Mouse (Mus musculus) intestine, embryonic 14.5 days (tissue): ENCODE results near the gene Lsg1. TPM values are rescaled to one million over a fixed set of nuclear protein-coding genes. Genes with fewer than 3 reads are reported as not detected.

Experiments used
- ATAC-seq: fragments of 200-750 bp; cut with Nextera tagmentation; replicated peaks from 2 replicates; pipeline ENCODE4 v1.8.0; 2017; ENCODE audit warnings: low read depth, moderate number of reproducible peaks, moderate TSS enrichment, moderate library complexity; ENCODE audit not compliant: low FRiP score, low TSS enrichment
- DNase-seq: peaks from one replicate; pipeline ENCODE4 v3.0.0-alpha.2; 2018; ENCODE audit warnings: low spot score
- H3K27ac ChIP-seq: fragments of 300-500 bp; sonication (generic); 2 replicates; pipeline ENCODE4 v1.5.1; 2014; ENCODE audit warnings: low read depth, mild to moderate bottlenecking, control low read depth
- H3K27me3 ChIP-seq: fragments of 300-500 bp; sonication (generic); replicated peaks from 2 replicates; pipeline ENCODE4 v1.6.1; 2014; ENCODE audit warnings: low read length, control low read depth; ENCODE audit not compliant: control insufficient read depth, insufficient read depth
- H3K36me3 ChIP-seq: fragments of 300-500 bp; sonication (generic); 2 replicates; pipeline ENCODE4 v1.6.1; 2014; ENCODE audit warnings: low read length, control low read depth; ENCODE audit not compliant: control insufficient read depth, insufficient read depth
- H3K4me1 ChIP-seq: fragments of 300-500 bp; sonication (generic); replicated peaks from 2 replicates; pipeline ENCODE4 v1.6.1; 2014; ENCODE audit warnings: low read length, control low read depth, mixed read lengths; ENCODE audit not compliant: control insufficient read depth, insufficient read depth
- H3K4me2 ChIP-seq: fragments of 300-500 bp; sonication (generic); 2 replicates; pipeline ENCODE4 v1.6.1; 2014; ENCODE audit warnings: low read length
- H3K4me3 ChIP-seq: fragments of 300-500 bp; sonication (generic); 2 replicates; pipeline ENCODE4 v1.5.1; 2014; ENCODE audit warnings: low read depth, low read length, control low read depth, mixed read lengths
- H3K9ac ChIP-seq: fragments of 300-500 bp; sonication (generic); 2 replicates; pipeline ENCODE4 v1.6.1; 2014; ENCODE audit warnings: mild to moderate bottlenecking, low read length
- H3K9me3 ChIP-seq: fragments of 300-500 bp; sonication (generic); 2 replicates; pipeline ENCODE4 v1.6.1; 2016; ENCODE audit warnings: low read length, control low read depth; ENCODE audit not compliant: control insufficient read depth
- WGBS: fragments of 180-500 bp; shearing (Covaris S2); extraction: QIAGEN DNeasy Blood & Tissue Kit; methylation state at CpG from one replicate; pipeline ENCODE4 v1.1.7; 2014; 5-methylcytosine and 5-hydroxymethylcytosine counted together
- polyA plus RNA-seq: library from polyadenylated mRNA; unstranded; fragments of >200 nt; fragmentation: Nextera tagmentation; extraction: Ambion mirVana; gene quantifications from 2 replicates; pipeline ENCODE4 v1.2.1, GENCODE M21; 2014

Gene Lsg1
- polyA plus RNA-seq, 1 experiment from 2014 or later: 70.3 TPM

DNA sequence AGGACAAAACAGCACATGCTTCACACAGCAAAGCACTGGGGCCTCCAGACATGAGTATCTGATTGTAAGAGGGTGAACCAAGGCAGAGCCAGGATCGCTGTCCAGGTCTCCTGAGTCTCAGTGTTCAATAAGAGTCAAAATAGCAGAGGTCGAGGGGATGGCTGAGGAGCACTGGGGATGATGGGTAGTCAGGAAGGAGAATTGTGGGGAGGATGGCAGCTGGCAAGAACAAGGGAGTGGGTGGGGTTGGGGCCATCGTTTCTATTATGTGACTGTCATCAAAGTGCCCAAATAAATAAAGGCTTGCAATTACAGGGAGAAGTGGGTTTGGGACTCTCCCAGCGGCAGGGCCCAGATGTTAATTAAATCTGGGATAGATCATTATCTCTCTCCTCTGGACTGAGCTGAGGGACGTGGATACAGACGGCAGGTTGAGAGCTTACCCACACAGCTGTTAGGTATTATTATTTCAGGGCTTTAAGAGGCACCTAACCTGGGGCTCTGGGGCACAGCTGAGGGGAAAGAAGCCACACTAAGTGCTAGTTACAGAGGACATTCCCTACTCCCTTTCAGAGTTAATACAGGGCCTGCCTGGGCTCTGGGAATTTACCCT, 27.4 kb upstream of the Lsg1 start:
- no peaks in the 10 kb centered on the region for H3K36me3 ChIP-seq
- H3K4me3 ChIP-seq: no peak overlapping the region
- H3K9ac ChIP-seq: no peak overlapping the region
- DNase-seq (no peak), ATAC-seq (no peak)
- no peak overlapping the region for H3K27ac ChIP-seq
- H3K4me2 ChIP-seq: no peak overlapping the region
- H3K27me3 ChIP-seq: no peaks in the 10 kb centered on the region
- no peaks in the 10 kb centered on the region for H3K9me3 ChIP-seq
- H3K4me1 ChIP-seq: no peaks in the 10 kb centered on the region
- 50% methylated on average over 6 of the region's 6 CpGs for WGBS

DNA sequence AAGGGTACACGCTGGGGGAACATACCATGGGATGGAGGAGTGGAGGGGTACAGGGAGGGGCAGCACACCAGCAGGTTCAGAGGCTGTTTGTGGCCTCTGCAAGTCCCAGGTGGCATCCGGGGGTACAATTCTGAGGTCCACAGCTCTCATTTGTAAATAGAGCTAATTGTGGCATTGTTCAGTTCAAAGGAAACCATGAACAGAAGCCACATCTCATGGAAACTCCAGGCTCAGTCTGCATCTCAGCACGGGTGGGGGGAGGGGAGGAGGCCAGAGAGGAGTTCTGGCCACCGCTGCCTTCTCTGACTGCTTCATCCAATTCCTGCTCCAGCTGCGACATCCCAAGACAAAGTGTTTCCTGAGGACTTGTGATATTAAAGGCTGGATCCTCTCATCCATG, 26.7 kb upstream of the Lsg1 start:
- 37% methylated on average over 5 of the region's 5 CpGs for WGBS
- H3K27me3 ChIP-seq: no peaks in the 10 kb centered on the region
- no peak for DNase-seq
- no peak overlapping the region for H3K4me3 ChIP-seq
- no peak overlapping the region for H3K9ac ChIP-seq
- no peaks in the 10 kb centered on the region for H3K9me3 ChIP-seq
- H3K27ac ChIP-seq: no peak overlapping the region
- no peak for ATAC-seq
- no peaks in the 10 kb centered on the region for H3K36me3 ChIP-seq
- no peak overlapping the region for H3K4me2 ChIP-seq
- H3K4me1 ChIP-seq: no peaks in the 10 kb centered on the region

DNA sequence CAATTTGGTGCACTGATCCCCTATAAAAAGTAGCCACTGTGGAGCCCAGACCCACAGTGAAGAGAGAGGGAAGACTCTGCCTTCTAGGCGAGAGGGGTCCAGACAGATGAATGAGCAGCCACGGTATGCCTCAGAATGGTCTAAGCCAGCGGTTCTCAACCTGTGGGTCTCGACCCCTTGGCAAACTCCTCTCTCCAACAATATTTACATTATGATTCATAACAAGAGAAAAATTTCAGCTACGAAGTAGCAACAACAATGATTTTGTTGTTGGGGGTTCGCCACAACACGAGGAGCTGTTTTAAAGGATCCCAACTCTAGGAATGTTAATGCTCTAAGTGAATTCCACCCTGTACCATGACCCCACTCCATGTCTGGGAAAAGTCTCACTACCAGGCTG, 25.7 kb upstream of the Lsg1 start:
- H3K27me3 ChIP-seq: no peaks in the 10 kb centered on the region
- H3K27ac ChIP-seq: no peak overlapping the region
- no peaks in the 10 kb centered on the region for H3K9me3 ChIP-seq
- H3K4me2 ChIP-seq: no peak overlapping the region
- 70% methylated on average over 7 of the region's 7 CpGs for WGBS
- ATAC-seq (no peak), DNase-seq (no peak)
- H3K4me1 ChIP-seq: no peaks in the 10 kb centered on the region
- no peak overlapping the region for H3K4me3 ChIP-seq
- H3K9ac ChIP-seq: no peak overlapping the region
- no peaks in the 10 kb centered on the region for H3K36me3 ChIP-seq

DNA sequence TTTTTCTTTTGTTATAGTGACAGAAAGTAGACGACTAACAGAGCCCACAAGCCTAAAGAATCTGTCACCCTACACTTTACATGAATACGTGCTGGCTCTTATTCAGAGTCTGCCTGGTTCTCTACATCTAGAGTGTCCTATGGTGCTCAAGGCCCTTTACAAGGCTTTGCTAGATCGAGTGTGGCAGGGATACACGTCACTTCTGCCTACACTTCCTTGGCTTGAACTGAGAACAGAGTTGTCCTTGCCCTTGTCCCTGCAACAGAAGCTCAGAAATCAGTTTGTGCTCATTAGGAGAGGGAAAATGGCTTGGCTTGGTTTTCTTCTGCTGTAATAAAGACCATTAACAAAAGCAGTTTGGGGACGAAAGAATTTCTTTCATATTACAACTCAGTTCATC, 23.9 kb upstream of the Lsg1 start:
- Histone ChIP-seq H3K36me3 (no peaks in the 10 kb centered on the region), H3K4me2 (no peak overlapping the region), H3K27me3 (no peaks in the 10 kb centered on the region), H3K9ac (no peak overlapping the region), H3K4me3 (no peak overlapping the region), H3K9me3 (no peaks in the 10 kb centered on the region), H3K4me1 (no peaks in the 10 kb centered on the region), H3K27ac (no peak overlapping the region)
- WGBS: 71% methylated on average over 5 of the region's 5 CpGs
- no peak for DNase-seq
- no peak for ATAC-seq

DNA sequence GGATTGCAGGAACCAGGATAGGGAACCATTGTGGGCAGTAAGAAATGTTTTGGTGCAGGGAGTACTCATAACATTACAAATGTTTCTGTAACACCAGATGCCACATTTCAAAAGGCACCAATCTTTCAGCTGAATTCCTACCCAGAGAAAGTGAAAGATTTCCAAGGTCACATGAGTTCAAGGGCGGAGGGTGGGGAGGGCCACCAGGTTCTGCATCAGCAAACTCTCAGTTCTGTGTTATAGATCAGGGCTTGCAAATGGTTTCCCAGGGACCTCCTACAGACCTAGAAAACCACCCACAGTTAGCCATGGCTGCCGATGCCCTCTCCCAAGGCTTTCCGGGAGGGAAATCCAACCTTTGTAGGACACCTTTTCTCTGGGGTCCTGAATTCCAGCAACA, 20.5 kb upstream of the Lsg1 start:
- Histone ChIP-seq H3K27ac (no peak overlapping the region), H3K27me3 (no peaks in the 10 kb centered on the region), H3K4me1 (peaks cover 14% of the 10 kb centered on the region), H3K9ac (no peak overlapping the region), H3K4me2 (no peak overlapping the region), H3K36me3 (no peaks in the 10 kb centered on the region), H3K4me3 (no peak overlapping the region), H3K9me3 (no peaks in the 10 kb centered on the region)
- WGBS: 84% methylated on average over 3 of the region's 3 CpGs
- no peak for DNase-seq
- no peak for ATAC-seq

DNA sequence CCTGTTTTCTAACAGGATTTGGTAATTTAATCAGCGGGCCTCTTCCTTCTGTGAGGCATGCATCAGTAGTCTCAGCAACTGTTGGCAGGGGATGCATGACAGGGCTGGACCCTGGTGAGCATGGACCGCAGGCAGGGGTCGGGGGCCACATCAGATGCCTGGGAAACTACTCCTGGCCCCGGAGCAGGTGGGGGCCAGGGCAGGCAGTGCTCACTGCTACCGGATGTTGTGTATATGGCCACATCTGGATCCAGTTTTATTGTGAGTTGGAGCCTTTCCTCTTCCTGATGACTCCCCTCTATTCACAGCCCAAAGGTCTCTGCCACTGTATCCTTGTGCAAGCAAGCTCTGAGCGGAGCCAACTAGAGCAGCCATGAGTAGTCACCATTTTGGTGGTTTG, 18.1 kb upstream of the Lsg1 start:
- Histone ChIP-seq H3K27ac (no peak overlapping the region), H3K27me3 (no peaks in the 10 kb centered on the region), H3K4me2 (no peak overlapping the region), H3K4me3 (no peak overlapping the region), H3K4me1 (peaks cover 32% of the 10 kb centered on the region), H3K36me3 (no peaks in the 10 kb centered on the region), H3K9ac (0 out of 2 replicates have a peak overlapping the region, but pooled peaks have one; percentile 3), H3K9me3 (no peaks in the 10 kb centered on the region)
- no peak for ATAC-seq
- no peak for DNase-seq
- 74% methylated on average over 6 of the region's 6 CpGs for WGBS

DNA sequence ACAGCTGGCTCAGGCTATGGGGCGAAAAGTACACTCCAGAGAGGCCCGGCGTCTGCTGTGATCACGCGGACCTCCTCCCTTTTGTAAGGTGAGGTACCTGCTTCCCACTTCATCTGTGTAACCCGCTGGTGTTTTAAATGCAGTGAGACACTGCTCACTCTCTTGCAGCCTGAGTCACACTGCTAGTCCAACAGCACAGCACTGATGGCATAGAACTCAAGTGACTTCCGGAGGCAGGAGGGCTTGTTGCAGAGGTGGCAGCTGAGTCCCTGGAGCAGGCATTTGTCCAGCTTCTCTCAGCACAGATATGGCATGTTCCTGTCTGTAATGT, 17.4 kb upstream of the Lsg1 start:
- H3K4me1 ChIP-seq: peaks cover 32% of the 10 kb centered on the region
- 77% methylated on average over 7 of the region's 7 CpGs for WGBS

DNA sequence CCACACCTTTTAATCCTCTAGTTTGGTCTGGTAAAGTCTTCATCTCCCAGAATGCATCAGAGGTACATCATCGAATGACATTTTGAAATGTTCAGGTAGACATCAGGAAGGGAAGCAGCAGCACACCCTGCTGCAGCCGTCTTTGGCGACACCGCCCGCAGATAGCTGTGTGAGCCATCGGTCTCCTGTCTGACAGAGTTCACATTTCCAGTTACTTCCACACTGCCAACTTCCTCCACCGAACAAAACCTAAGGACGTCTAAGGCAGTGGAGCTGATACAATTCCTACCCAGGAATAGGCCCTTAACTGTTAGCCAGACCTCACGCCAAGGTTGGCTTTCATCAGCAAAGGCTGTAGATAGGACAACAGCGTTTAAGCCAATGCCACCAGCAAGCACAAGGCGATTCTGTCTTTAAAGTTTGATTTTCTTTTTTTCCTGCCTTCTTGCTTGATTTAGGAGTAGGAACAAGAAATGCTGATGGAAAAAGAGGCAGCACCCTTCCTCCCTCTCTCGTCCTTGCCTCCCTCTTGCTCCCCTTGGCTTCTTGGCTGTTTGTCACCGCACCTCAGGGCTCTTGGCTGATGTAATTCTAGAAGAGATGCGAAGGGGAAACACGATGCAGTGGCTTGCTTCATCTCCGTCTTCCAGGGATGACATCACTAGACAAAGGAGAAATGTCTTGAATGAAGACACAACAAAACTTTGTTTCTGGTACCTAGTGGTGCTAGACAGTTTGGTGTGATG, 16.8 kb upstream of the Lsg1 start:
- no peaks in the 10 kb centered on the region for H3K36me3 ChIP-seq
- WGBS: 79% methylated on average over 16 of the region's 16 CpGs
- H3K9me3 ChIP-seq: no peaks in the 10 kb centered on the region
- H3K4me1 ChIP-seq: peaks cover 32% of the 10 kb centered on the region
- no peak overlapping the region for H3K9ac ChIP-seq
- H3K4me3 ChIP-seq: no peak overlapping the region
- no peak for ATAC-seq
- no peak for DNase-seq
- H3K27ac ChIP-seq: 0 out of 2 replicates have a peak overlapping the region, but pooled peaks have one; percentile 16
- H3K27me3 ChIP-seq: no peaks in the 10 kb centered on the region
- H3K4me2 ChIP-seq: no peak overlapping the region

More for the DNA sequence above, 17.4 kb upstream of the Lsg1 start:
- ATAC-seq: no peak
- DNase-seq: no peak
- H3K4me3 ChIP-seq: no peak overlapping the region
- H3K4me2 ChIP-seq: no peak overlapping the region
- no peaks in the 10 kb centered on the region for H3K9me3 ChIP-seq
- H3K36me3 ChIP-seq: no peaks in the 10 kb centered on the region
- 0 out of 2 replicates have a peak overlapping the region, but pooled peaks have one; percentile 16 for H3K27ac ChIP-seq
- no peak overlapping the region for H3K9ac ChIP-seq
- no peaks in the 10 kb centered on the region for H3K27me3 ChIP-seq

DNA sequence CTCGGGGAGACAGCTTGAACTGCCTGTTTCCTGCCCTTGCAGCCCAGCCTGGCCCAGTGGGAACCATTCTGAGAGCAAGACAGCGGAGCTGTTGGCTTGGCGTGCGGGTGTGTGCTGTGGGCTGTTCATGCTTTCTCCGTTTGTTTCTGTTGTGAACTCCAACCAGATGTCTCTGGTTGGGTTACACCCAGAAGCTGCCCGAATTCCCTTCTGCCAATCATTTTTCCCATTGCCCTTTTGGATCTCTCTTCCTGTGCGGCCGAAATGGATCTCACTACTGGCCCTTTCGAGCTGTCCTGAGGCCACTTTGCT, 16.1 kb upstream of the Lsg1 start:
- no peaks in the 10 kb centered on the region for H3K9me3 ChIP-seq
- no peak overlapping the region; the same call in 1 of the 2 replicates for H3K4me2 ChIP-seq
- no peak overlapping the region for H3K9ac ChIP-seq
- 62% methylated on average over 9 of the region's 9 CpGs for WGBS
- no peak overlapping the region for H3K27ac ChIP-seq
- H3K4me1 ChIP-seq: peaks cover 32% of the 10 kb centered on the region
- DNase-seq: no peak
- no peak for ATAC-seq
- H3K27me3 ChIP-seq: no peaks in the 10 kb centered on the region
- H3K4me3 ChIP-seq: no peak overlapping the region
- no peaks in the 10 kb centered on the region for H3K36me3 ChIP-seq
